Mouse (Mus musculus) limb, embryonic 10.5 days (tissue): Measurements from ENCODE around the gene Tesc. TPM values are rescaled to one million over a fixed set of nuclear protein-coding genes. Genes with fewer than 3 reads are reported as not detected.

Source experiments
- DNase-seq: peaks from one replicate; pipeline ENCODE4 v3.0.0-alpha.2; 2017; ENCODE audit warnings: low spot score
- H3K27ac ChIP-seq: fragments of 300-500 bp; sonication (generic); 2 replicates; pipeline ENCODE4 v1.5.1; 2016; ENCODE audit warnings: mild to moderate bottlenecking
- H3K27me3 ChIP-seq: fragments of 300-500 bp; sonication (generic); 2 replicates; pipeline ENCODE4 v1.6.1; 2016; ENCODE audit warnings: low read depth, mild to moderate bottlenecking; ENCODE audit not compliant: poor library complexity, severe bottlenecking
- H3K36me3 ChIP-seq: fragments of 300-500 bp; sonication (generic); 2 replicates; pipeline ENCODE4 v1.6.1; 2016; ENCODE audit warnings: mild to moderate bottlenecking, moderate library complexity
- H3K4me1 ChIP-seq: fragments of 300-500 bp; sonication (generic); 2 replicates; pipeline ENCODE4 v1.6.1; 2016
- H3K4me3 ChIP-seq: fragments of 300-500 bp; sonication (generic); 2 replicates; pipeline ENCODE4 v1.5.1; 2016; ENCODE audit warnings: mild to moderate bottlenecking, moderate library complexity
- H3K9me3 ChIP-seq: fragments of 300-500 bp; sonication (generic); replicated peaks from 2 replicates; pipeline ENCODE4 v1.6.1; 2016; ENCODE audit warnings: mild to moderate bottlenecking
- WGBS: fragments of 180-500 bp; shearing (Covaris S2); methylation state at CpG from one replicate; pipeline ENCODE4 v1.1.7; 2016; 5-methylcytosine and 5-hydroxymethylcytosine counted together
- polyA plus RNA-seq: library from polyadenylated mRNA; unstranded; fragments of >200 nt; fragmentation: Nextera tagmentation; extraction: Ambion mirVana; gene quantifications from 2 replicates; pipeline ENCODE4 v1.2.1, GENCODE M21; 2016

The Tesc gene
- 0.14 and 0.48 TPM in 2 replicates for polyA plus RNA-seq

DNA sequence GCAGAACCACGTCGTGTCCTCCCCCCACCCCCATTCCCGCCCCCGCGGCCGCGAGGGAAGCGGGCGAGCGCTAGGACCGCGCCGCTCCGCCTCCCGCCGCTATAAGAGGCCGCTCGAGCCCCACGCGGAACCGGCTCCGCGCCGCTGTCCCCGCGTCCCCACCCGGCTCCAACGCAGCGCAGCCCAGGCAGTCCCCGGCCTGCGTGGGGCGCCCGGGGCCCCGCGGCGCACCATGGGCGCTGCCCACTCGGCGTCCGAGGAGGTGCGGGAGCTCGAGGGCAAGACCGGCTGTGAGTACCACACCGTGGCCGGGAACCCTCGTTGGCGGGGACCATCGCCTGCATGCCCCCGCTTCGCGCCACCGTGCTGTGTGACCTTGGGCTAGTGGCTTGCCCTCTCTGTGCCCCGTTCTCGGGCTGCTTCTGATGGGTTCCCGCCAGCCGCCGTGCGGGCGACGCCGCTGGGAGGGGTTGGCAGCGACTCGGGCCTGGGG, at the start of gene Tesc:
Gene Tesc, plus strand, starts transcription at position 46 of the 493 bp plus-strand sequence.
- H3K4me1 ChIP-seq = peaks cover 40% of the 10 kb centered on the region
- under 1% methylated on average over 60 of the region's 63 CpGs for WGBS
- peak within 1 kb of the TSS; percentile 61 for H3K27ac ChIP-seq

DNA sequence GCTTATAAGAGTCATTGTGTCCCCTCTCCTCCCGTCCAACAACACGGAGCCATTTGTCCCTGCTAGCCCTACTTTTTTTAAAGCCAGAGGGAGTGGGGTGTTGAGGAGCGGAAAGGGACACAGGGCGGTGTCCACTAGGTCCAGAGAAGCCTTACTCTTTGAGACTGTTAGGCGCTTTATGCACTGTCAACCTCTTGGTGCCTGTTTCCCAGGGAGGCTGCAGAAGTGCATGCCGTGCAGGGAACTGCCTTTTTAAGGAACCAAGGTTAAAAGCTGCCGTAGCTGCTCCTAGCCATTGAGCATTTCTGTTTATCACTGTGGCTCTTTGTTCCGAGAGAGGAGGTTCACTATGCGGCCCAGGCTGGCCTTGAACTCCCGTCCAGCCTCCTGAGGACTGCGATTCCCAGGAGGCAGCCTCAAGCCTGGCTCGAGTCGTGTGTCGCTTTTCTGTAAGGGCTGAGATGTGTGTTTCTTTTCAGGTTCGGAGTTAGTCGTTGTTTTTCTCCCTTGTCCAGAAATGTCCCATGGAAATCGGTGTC, 49.3 kb upstream of the Tesc start:
- Histone ChIP-seq H3K4me3 (peak overlapping the region; percentile 88), H3K4me1 (peaks cover 23% of the 10 kb centered on the region), H3K9me3 (no peaks in the 10 kb centered on the region), H3K27me3 (no peaks in the 10 kb centered on the region), H3K27ac (peak overlapping the region; percentile 95), H3K36me3 (peaks cover 50% of the 10 kb centered on the region)
- no peak for DNase-seq
- WGBS = 68% methylated on average over 17 of the region's 17 CpGs

More for the DNA sequence above, at the start of gene Tesc:
- no peaks in the 10 kb centered on the region for H3K36me3 ChIP-seq
- peak; percentile 53 for DNase-seq
- peaks cover 74% of the 10 kb centered on the region for H3K27me3 ChIP-seq
- H3K4me3 ChIP-seq = peak within 1 kb of the TSS; percentile 68
- H3K9me3 ChIP-seq = no peaks in the 10 kb centered on the region

DNA sequence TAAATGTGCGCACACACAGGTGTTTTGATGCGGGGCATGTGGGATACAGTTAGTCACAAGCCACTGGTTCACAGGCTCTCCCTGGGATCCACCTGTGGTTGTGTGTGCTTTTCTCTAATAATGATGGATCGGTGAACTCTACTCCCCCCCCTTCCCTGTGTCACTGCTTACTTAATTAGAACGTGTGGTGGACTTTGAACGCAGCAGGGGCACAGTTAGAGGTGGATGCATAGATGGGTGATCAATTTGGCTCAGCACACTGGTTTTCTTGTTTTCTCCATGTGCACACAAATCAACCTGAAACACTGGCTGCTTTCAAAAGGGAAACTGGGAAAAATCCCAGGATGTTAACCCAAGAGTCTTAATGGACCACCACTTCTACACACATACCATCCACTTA, 48.5 kb upstream of the Tesc start:
- H3K4me1 ChIP-seq = peaks cover 23% of the 10 kb centered on the region
- H3K36me3 ChIP-seq = peaks cover 59% of the 10 kb centered on the region
- WGBS = 92% methylated on average over 5 of the region's 5 CpGs
- no peaks in the 10 kb centered on the region for H3K9me3 ChIP-seq
- no peak overlapping the region for H3K27ac ChIP-seq
- H3K27me3 ChIP-seq = no peaks in the 10 kb centered on the region
- H3K4me3 ChIP-seq = no peak overlapping the region
- DNase-seq = no peak

DNA sequence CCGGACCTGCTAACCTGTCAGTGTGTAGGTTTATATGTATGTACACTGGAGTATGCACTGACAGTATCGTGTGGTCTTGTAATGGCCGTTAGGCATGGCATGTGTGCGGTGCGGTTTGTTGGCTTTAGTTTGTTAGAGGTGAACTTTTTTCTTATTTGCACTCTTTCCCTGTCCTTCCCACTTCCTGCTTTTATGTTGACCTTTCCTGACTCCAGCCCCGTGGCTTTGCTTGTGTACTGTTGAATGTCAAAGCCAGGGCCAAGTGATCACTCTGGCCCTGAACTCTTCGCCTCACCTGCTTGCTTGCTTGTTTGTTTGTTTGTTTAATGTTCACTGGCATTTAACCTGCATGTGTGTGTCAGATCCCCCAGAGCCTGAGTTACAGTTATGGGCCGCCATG, 46.6 kb upstream of the Tesc start:
- Histone ChIP-seq H3K4me3 (no peak overlapping the region), H3K36me3 (peaks cover 77% of the 10 kb centered on the region), H3K27me3 (no peaks in the 10 kb centered on the region), H3K27ac (no peak overlapping the region), H3K9me3 (no peaks in the 10 kb centered on the region), H3K4me1 (peaks cover 23% of the 10 kb centered on the region)
- DNase-seq = no peak
- 93% methylated on average over 8 of the region's 8 CpGs for WGBS

DNA sequence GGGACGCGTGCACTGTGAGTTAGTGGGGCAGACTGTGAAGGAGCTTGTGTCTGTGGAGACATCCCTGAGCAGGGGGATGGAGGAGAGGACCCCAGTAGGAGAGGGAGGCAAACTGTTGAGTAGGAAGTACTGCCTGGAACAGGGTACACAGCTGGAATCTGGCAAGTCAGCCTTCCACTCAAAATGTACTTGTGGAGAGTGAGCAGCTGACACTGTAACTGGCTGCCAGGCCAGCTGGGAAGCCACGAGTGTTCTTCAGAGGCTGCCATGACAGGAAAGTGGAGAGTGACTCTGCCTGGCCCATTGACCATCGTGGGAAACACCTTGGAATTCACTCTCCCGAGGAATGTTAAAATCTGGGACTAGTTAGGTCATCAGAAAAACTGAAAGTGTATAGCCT, 45.6 kb upstream of the Tesc start:
- H3K36me3 ChIP-seq = peaks cover 87% of the 10 kb centered on the region
- no peak for DNase-seq
- peaks cover 18% of the 10 kb centered on the region for H3K4me1 ChIP-seq
- no peaks in the 10 kb centered on the region for H3K9me3 ChIP-seq
- H3K27me3 ChIP-seq = no peaks in the 10 kb centered on the region
- 88% methylated on average over 5 of the region's 5 CpGs for WGBS
- H3K4me3 ChIP-seq = no peak overlapping the region
- no peak overlapping the region for H3K27ac ChIP-seq

DNA sequence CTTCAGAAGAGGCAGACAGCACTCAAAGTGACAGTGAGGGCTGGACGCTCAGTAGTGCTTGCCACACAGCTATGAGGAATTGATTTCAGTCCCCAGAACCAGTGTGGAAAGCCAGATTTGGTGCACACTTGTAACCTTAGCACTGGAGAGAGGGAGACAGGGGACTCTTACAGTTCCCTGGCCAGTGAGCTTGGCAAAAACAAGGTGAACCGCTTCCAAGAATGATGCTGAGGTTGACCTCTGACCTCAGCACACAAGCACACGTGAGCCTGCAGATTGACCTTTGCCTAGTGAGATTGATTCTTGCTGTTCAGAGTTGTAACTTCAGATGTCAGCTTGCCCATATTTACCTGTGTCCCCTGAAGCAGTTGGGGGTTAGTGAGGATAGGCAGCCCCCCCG, 41.2 kb upstream of the Tesc start:
- H3K9me3 ChIP-seq = no peaks in the 10 kb centered on the region
- no peak overlapping the region for H3K27ac ChIP-seq
- 53% methylated on average over 4 of the region's 4 CpGs for WGBS
- no peak overlapping the region for H3K4me3 ChIP-seq
- H3K36me3 ChIP-seq = peaks cover 100% of the 10 kb centered on the region
- no peak for DNase-seq
- no peaks in the 10 kb centered on the region for H3K27me3 ChIP-seq
- no peaks in the 10 kb centered on the region; the same call in 1 of the 2 replicates for H3K4me1 ChIP-seq

DNA sequence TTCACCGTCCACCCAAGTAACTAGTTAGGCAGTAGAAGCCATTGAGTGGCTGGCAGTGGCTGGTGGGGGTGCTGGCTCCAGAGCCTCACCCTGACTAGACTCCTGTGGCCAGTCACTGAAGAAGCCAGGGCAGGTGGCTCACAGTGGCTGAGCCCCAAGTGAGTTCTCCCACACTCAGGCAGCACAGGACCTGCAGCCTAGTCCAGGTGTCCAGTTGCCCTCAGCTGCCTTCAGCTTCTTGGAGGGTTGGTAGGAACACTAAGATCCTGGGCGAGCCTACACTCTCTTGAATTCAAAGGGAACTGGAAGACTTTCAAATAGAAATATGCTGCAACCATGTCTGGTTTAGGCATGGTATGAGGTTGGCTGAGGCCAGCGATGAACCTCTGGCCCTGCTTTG, 39.7 kb upstream of the Tesc start:
- Histone ChIP-seq H3K4me1 (no peaks in the 10 kb centered on the region; the same call in 1 of the 2 replicates), H3K27me3 (no peaks in the 10 kb centered on the region), H3K9me3 (no peaks in the 10 kb centered on the region), H3K4me3 (no peak overlapping the region), H3K27ac (no peak overlapping the region), H3K36me3 (peaks cover 100% of the 10 kb centered on the region)
- 90% methylated on average over 3 of the region's 3 CpGs for WGBS
- no peak for DNase-seq

DNA sequence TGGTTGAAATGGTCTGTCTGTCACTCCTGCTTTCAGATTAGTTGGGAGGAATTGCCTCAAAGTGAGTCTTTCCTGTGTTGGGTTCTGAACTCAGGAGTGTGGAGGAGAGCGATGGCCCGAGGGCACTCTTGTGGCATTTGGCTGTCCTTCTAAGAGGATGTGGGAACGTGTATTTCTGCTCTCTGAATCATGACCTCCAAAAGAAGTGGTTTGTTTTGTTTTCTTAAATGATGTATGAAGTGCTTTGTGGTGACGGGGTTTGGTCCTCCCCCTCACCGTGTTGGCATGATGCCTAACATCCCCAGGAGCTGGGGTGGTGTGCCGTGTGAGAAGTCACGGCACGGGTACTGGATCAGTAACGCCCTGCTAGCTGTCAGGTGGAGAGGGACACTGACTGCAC, 39.2 kb upstream of the Tesc start:
- DNase-seq = no peak
- 93% methylated on average over 9 of the region's 9 CpGs for WGBS
- peaks cover 98% of the 10 kb centered on the region for H3K36me3 ChIP-seq

DNA sequence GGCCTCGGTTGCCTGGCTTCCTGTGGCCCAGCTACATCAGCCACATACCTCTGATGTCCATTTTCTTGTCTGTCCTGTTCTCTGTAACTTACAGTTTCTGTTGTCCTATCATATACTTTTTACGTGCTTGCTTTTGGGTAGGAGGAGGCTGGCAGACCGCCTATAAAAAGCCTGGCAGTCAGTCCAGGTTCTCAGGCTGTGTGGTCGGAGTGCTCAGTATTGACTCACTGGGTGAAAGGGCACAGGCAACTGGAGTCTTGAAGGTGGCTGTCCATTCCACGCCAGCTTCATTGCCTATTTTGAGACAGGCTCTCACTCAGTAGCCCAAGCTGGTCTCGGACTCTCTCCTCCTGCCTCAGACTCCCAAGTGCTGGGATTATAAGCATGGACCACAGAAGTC, 37.8 kb upstream of the Tesc start:
- H3K36me3 ChIP-seq = peaks cover 98% of the 10 kb centered on the region
- no peaks in the 10 kb centered on the region for H3K27me3 ChIP-seq
- 91% methylated on average over 6 of the region's 6 CpGs for WGBS
- no peak for DNase-seq
- no peak overlapping the region for H3K27ac ChIP-seq
- H3K4me3 ChIP-seq = no peak overlapping the region
- H3K9me3 ChIP-seq = no peaks in the 10 kb centered on the region
- H3K4me1 ChIP-seq = no peaks in the 10 kb centered on the region; the same call in 1 of the 2 replicates

More for the DNA sequence above, 39.2 kb upstream of the Tesc start:
- Histone ChIP-seq H3K4me3 (no peak overlapping the region), H3K9me3 (no peaks in the 10 kb centered on the region), H3K27me3 (no peaks in the 10 kb centered on the region), H3K27ac (no peak overlapping the region), H3K4me1 (no peaks in the 10 kb centered on the region; the same call in 1 of the 2 replicates)

DNA sequence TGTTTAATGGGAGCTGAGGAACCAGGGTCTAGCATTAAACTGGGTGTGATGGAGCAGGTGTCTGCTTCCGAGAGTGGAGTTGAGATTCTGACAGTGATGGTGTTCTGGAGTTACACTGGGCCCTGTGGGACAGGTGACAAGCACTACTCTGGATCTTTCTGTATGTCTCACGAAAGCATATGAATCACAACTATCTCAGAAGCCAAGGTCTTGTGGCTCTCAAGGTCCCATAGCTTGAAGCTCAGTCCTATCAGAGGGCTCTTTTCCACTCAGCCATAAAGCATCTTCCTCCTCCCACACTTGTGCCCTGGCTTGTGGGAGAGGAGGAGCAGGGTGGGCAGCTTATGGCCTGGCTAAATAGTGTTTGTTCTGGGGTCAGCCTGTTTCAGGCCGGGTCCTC, 36.6 kb upstream of the Tesc start:
- WGBS = 90% methylated on average over 3 of the region's 3 CpGs

DNA sequence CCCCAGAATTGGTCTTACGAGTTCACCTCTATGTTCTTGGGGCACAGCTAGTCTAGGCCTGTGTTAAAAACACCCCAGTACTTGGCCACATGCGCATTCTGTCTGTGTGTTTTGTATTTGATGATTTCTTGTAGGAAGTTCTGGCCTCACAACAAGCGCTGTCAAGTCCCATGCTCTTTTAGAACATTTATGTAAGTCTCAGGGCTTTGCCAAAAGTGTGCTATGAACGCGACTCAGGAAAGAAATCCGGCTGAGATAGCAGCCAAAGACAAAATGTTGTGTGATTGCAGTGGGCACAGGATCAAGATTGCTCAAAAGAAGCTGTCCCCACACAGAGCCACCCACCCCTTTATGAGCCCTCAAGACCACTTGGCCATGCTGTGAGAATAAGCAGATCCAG, 34.0 kb upstream of the Tesc start:
- no peak for DNase-seq
- Histone ChIP-seq H3K9me3 (no peaks in the 10 kb centered on the region), H3K4me3 (no peak overlapping the region), H3K27me3 (no peaks in the 10 kb centered on the region), H3K27ac (no peak overlapping the region), H3K4me1 (no peaks in the 10 kb centered on the region), H3K36me3 (peaks cover 98% of the 10 kb centered on the region)
- 96% methylated on average over 6 of the region's 6 CpGs for WGBS

More for the DNA sequence above, 36.6 kb upstream of the Tesc start:
- H3K4me1 ChIP-seq = no peaks in the 10 kb centered on the region; the same call in 1 of the 2 replicates
- H3K27me3 ChIP-seq = no peaks in the 10 kb centered on the region
- no peaks in the 10 kb centered on the region for H3K9me3 ChIP-seq
- no peak overlapping the region for H3K27ac ChIP-seq
- H3K4me3 ChIP-seq = no peak overlapping the region
- peaks cover 98% of the 10 kb centered on the region for H3K36me3 ChIP-seq
- DNase-seq = no peak

DNA sequence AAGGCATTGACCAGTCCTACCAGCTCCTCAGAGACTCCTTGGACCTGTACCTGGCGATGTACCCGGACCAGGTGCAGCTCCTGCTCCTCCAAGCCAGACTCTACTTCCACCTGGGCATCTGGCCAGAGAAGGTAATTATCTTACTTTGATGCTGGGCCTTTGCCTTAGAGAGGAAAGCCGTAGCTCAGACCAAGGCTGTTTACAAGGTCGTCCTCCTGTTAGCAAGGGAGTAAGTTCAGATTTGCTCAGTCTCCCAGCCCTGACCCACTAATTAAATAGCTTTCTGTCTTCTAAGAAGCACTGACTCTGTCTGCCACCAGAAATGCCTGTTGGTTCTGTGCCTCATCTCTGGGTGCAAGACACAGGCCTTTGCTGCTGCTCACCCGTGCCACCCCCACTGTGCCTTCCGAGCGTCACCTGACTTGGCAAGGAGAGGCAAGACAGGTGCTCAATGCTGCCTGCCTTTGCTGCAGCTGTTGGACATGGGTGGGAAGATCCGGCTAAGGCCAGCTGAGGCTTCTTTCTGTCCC, 32.1 kb upstream of the Tesc start:
- H3K27me3 ChIP-seq = no peaks in the 10 kb centered on the region
- H3K4me3 ChIP-seq = no peak overlapping the region
- 93% methylated on average over 8 of the region's 8 CpGs for WGBS
- H3K36me3 ChIP-seq = peaks cover 97% of the 10 kb centered on the region
- H3K9me3 ChIP-seq = no peaks in the 10 kb centered on the region
- no peak overlapping the region for H3K27ac ChIP-seq
- H3K4me1 ChIP-seq = no peaks in the 10 kb centered on the region
- no peak for DNase-seq

DNA sequence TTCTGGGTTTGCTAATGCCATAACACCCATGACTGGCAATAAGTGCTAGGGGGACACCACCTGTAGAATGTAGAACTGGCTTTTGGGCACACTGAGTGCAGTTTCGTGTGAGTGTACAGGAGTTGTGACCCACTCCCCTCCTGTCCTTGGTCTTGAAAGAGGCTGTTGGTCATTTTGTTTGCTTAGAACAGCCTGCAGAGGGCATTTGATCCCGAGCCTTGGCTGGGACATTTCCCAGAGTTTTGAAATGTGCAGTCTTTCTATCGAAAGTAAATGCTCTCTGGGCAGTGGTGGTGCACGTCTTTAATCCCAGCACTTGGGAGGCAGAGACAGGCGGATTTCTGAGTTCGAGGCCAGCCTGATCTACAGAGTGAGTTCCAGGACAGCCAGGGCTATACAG, 31.6 kb upstream of the Tesc start:
- no peak overlapping the region for H3K4me3 ChIP-seq
- H3K27me3 ChIP-seq = no peaks in the 10 kb centered on the region
- H3K27ac ChIP-seq = no peak overlapping the region
- no peaks in the 10 kb centered on the region for H3K4me1 ChIP-seq
- no peaks in the 10 kb centered on the region for H3K9me3 ChIP-seq
- WGBS = 89% methylated on average over 6 of the region's 6 CpGs
- no peak for DNase-seq
- H3K36me3 ChIP-seq = peaks cover 97% of the 10 kb centered on the region
